Mouse (Mus musculus): ENCODE measurements around the gene Tff1. TPM values are rescaled to one million over a fixed set of nuclear protein-coding genes. Genes with fewer than 3 reads are reported as not detected.

Gene Tff1
- polyA plus RNA-seq, 1 experiment, result not detected

DNA sequence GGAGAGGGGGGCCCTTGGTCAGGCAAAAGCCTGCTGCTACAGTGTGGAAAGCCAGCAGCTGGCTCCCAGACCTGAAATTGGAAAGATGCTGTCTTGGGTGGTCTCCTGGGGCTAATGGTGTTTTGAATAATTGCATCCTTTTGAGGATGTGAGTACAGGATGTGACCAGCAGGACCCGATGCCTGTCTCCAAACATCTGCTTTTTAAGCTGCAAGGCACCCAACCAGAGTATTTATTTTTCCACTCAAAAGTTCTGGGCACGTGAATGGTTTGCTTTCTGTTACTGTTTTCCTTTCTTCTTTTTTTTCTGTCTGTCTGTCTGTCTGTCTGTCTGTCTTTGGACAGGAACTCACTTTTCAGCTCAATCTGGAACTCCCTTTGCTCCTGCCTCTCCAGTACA, 27.6 kb upstream of the Tff1 start:
- Histone ChIP-seq H3K4me1 (peaks cover 51% of the 10 kb centered on the region), H3K36me3 (replicated peaks; ENCODE audit: low read length) (no peaks in the 10 kb centered on the region), H3K27me3 (replicated peaks) (peaks cover 14% of the 10 kb centered on the region), H3K4me3 (replicated peaks) (no peak overlapping the region), H3K9me3 (no peaks in the 10 kb centered on the region)
- no peak for TF ChIP-seq FLI1 (IDR thresholded peaks at IDR 0.05; ENCODE audit: low read length)
- TF ChIP-seq GATA1 (IDR thresholded peaks at IDR 0.05; ENCODE audit: borderline replicate concordance, low read length), result no peak

DNA sequence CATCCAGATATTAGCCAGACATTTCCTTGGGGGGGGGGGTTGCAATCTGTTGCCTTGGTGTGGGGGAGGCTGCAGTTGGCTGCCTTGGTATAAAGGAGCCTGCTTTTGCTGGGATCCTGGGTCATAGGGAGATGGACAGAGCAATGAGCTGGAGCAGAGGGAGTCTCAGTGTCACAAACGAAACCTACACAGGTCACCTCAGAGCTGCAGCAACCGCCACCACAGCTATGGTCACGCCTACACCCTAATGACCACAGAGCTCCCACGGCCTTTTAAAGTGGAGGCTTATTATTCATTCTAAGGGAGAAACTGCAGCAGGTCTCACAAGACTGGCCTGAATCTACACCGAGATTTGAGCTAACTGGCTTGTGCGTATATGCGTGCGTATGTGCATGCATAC, 26.7 kb upstream of the Tff1 start:
- Histone ChIP-seq H3K4me1 (peaks cover 59% of the 10 kb centered on the region), H3K27me3 (replicated peaks) (peaks cover 14% of the 10 kb centered on the region), H3K9me3 (no peaks in the 10 kb centered on the region), H3K36me3 (replicated peaks; ENCODE audit: low read length) (peaks cover 1% of the 10 kb centered on the region), H3K4me3 (replicated peaks) (no peak overlapping the region)
- TF ChIP-seq FLI1 (IDR thresholded peaks at IDR 0.05; ENCODE audit: low read length) (no peak), GATA1 (IDR thresholded peaks at IDR 0.05; ENCODE audit: borderline replicate concordance, low read length) (no peak)

DNA sequence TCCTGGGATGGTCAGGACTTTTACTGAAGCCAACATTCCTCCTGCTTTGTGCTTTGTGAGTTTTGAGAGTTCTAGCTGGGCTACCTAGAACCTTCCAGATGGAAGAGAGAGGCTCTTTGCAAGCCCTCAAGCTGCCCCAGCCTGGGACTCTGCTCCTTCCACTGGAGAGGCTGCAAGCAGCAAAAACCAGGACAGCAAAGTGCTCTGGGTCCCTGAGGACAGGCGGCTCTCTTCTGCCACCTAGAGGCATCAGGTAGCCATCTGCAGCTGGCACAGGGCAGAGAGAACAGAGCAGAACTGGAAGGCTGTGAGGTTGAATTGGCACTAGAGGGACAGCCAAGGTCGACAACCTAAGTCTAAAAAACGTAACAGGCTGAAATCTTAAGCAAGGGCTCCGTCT, 22.3 kb upstream of the Tff1 start:
- TF ChIP-seq FLI1 (IDR thresholded peaks at IDR 0.05; ENCODE audit: low read length) (no peak), GATA1 (IDR thresholded peaks at IDR 0.05; ENCODE audit: borderline replicate concordance, low read length) (no peak)
- H3K9me3 ChIP-seq, result no peaks in the 10 kb centered on the region
- peaks cover 3% of the 10 kb centered on the region for H3K36me3 ChIP-seq (replicated peaks; ENCODE audit: low read length)
- peaks cover 43% of the 10 kb centered on the region for H3K4me1 ChIP-seq
- H3K27me3 ChIP-seq (replicated peaks), result peaks cover 17% of the 10 kb centered on the region
- no peak overlapping the region for H3K4me3 ChIP-seq (replicated peaks)

DNA sequence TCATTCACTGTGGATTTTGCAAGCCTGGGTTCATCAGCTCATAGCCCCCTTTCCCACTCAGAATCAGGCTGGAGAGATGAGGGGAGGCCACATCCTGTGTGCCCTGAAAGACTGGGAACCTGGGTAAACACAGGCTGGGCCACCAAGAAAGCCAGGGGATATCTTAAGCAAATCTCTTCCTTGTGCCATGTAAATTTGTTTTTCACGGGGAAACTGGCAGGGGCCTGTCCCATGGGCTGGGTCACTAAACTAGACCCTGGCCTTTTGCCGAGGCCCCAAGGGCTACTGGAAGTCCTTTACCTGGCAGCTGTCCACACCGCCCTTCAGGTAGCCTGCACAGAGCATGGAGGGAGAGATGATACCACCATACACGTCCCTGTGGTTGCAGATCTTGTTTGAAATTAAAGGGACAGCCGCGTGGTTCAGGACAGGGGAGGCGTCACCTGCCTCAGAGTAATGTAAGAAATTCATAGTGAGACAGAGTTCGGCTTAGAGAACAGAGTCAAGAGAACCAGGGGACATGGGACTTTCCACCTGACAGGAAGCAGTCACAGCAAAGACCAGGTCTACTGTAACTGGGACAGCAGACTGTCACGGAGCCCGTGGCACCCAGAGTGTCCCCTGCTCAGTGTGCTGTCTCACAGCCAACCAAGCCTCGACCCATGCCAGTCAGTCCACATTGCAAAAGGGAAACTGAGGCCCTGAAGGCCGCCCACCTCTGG, 19.4 kb upstream of the Tff1 start:
- Histone ChIP-seq H3K27me3 (replicated peaks) (peaks cover 27% of the 10 kb centered on the region), H3K36me3 (replicated peaks; ENCODE audit: low read length) (peaks cover 3% of the 10 kb centered on the region), H3K4me3 (replicated peaks) (no peak overlapping the region), H3K4me1 (peaks cover 26% of the 10 kb centered on the region), H3K9me3 (no peaks in the 10 kb centered on the region)
- TF ChIP-seq FLI1 (IDR thresholded peaks at IDR 0.05; ENCODE audit: low read length), result no peak
- TF ChIP-seq GATA1 (IDR thresholded peaks at IDR 0.05; ENCODE audit: borderline replicate concordance, low read length), result no peak

DNA sequence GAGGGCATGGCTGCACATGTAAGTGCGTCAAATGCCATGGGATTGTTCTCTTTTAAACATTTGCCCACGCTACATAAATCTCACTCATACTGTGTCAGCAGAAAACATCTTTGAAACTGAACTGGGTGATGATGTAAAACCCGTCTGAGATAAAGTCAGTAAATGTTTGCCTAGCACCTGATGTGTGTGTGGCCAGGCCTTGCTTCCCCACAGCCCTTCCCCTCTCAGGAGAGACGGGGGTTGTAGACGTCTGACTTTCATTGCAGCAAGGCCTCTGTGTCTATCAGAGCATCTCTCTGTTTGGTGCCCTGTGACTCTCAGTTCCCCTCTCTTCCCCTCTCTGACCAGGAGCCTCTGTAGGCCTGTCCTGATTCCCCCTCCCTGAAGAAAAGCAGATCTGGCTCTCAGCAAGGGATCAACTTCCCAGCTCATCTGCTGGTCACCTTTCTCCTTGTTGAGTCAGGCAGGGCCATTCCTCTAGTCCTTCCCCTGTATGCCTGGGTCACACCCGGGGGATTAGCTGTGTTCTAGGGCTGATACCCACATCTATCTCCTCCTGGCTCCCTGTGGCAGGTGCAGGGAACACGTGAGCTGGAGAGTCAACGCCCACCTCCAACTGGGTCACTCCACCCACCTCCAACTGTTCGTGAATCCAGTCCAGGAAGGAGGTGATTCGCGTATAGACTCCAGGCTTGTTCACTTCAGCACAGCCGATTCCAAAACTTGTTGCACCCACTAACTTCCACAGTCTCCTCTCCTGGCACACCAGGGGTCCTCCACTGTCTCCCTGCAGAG, 18.3 kb upstream of the Tff1 start:
- Histone ChIP-seq H3K36me3 (replicated peaks; ENCODE audit: low read length) (peaks cover 3% of the 10 kb centered on the region), H3K9me3 (no peaks in the 10 kb centered on the region), H3K27me3 (replicated peaks) (peaks cover 25% of the 10 kb centered on the region), H3K4me3 (replicated peaks) (no peak overlapping the region), H3K4me1 (peaks cover 25% of the 10 kb centered on the region)
- no peak for TF ChIP-seq FLI1 (IDR thresholded peaks at IDR 0.05; ENCODE audit: low read length)

DNA sequence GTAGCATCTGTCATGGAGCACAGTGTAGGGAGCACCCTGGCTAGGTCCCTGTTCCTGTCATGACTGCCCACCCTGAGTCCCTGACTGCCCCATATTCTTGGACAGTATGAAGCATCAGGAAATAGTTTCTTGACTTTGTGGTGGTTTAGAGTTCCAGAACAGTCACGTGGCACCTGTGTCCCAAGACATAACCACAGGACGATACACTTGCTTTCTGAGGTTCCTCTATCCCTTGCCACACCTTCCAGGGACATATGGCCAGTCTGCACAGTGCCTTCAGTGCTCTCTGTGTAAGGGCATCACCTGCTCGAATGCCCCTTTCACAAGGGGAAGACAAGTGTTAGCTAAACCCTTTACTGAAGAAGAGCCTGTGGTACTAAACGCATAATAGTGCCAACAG, 16.4 kb upstream of the Tff1 start:
- TF ChIP-seq FLI1 (IDR thresholded peaks at IDR 0.05; ENCODE audit: low read length) (no peak), GATA1 (IDR thresholded peaks at IDR 0.05; ENCODE audit: borderline replicate concordance, low read length) (no peak)
- Histone ChIP-seq H3K36me3 (replicated peaks; ENCODE audit: low read length) (no peaks in the 10 kb centered on the region), H3K4me1 (peaks cover 20% of the 10 kb centered on the region), H3K4me3 (replicated peaks) (no peak overlapping the region), H3K9me3 (no peaks in the 10 kb centered on the region), H3K27me3 (replicated peaks) (peaks cover 29% of the 10 kb centered on the region)

DNA sequence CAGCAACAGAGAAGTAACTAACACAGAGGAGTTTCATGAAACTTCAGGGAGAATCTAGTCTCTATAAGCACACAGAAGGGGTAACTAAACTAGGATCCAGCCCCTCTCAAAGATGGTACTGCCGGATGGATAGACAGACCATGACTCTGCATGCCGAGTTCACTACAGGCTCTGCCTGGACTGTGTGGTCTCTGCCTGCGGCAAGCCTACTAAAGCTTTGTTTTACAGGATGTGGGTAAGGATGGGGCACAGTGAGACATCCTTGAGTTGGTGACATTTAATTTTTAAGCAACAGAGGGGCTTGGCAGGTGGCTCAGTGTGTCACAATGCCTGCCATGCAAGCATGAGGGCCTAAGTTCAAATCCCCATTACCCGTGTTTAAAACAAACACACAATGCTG, 11.2 kb upstream of the Tff1 start:
- Histone ChIP-seq H3K9me3 (peaks cover 5% of the 10 kb centered on the region), H3K36me3 (replicated peaks; ENCODE audit: low read length) (no peaks in the 10 kb centered on the region), H3K4me3 (replicated peaks) (no peak overlapping the region), H3K27me3 (replicated peaks) (peaks cover 34% of the 10 kb centered on the region), H3K4me1 (peaks cover 17% of the 10 kb centered on the region)
- TF ChIP-seq FLI1 (IDR thresholded peaks at IDR 0.05; ENCODE audit: low read length), result no peak
- TF ChIP-seq GATA1 (IDR thresholded peaks at IDR 0.05; ENCODE audit: borderline replicate concordance, low read length), result no peak

DNA sequence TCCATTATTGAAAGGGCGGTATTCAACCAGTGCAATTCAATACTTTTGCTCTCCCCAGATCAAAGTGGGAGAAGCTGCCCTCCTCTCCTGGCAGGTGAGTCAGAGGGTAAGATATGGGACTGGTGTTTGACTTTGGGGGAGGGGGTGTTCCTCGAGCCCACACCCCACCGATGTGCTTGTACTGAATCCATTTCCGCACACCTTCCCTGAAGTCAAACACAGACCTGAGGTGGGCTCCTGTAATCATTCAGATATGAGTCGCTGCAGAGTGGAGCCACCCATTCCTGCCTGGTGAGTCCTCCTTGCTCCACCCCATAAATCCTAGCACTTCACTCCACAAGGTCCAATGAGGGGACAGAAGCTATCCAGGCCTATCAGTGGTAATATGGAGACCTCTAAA, 4.7 kb upstream of the Tff1 start:
- H3K36me3 ChIP-seq (replicated peaks; ENCODE audit: low read length), result no peaks in the 10 kb centered on the region
- H3K27me3 ChIP-seq (replicated peaks), result peaks cover 48% of the 10 kb centered on the region
- H3K4me3 ChIP-seq (replicated peaks), result no peak overlapping the region
- peaks cover 5% of the 10 kb centered on the region for H3K9me3 ChIP-seq
- H3K4me1 ChIP-seq, result 0 out of 2 replicates have a peak, but pooled peaks cover 4% of the 10 kb centered on the region
- TF ChIP-seq FLI1 (IDR thresholded peaks at IDR 0.05; ENCODE audit: low read length) (no peak), GATA1 (IDR thresholded peaks at IDR 0.05; ENCODE audit: borderline replicate concordance, low read length) (no peak)

DNA sequence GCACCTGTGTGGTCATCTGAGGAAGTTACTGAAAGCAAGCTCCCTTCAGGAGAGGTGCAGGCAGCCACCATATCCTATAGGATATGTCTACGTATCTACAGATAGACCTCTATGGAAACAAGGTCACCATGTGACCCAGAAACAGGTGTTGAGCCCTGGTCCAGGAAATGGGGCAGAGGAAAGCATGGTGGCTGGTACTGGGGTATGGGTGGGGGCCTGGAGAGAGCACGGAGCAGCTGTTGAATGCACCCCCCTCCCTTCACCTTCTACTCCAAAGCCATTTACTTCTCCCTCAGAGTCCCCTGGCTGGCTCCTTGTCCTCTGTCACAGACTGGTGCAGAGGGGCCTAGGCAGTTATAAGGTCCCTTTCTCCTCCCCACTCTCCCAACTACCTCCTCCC, 1.3 kb downstream of the Tff1 start:
- H3K9me3 ChIP-seq, result peaks cover 21% of the 10 kb centered on the region
- TF ChIP-seq FLI1 (IDR thresholded peaks at IDR 0.05; ENCODE audit: low read length), result no peak
- TF ChIP-seq GATA1 (IDR thresholded peaks at IDR 0.05; ENCODE audit: borderline replicate concordance, low read length), result no peak
- peaks cover 57% of the 10 kb centered on the region for H3K27me3 ChIP-seq (replicated peaks)
- H3K4me1 ChIP-seq, result peaks cover 9% of the 10 kb centered on the region
- H3K36me3 ChIP-seq (replicated peaks; ENCODE audit: low read length), result no peaks in the 10 kb centered on the region
- no peak overlapping the region for H3K4me3 ChIP-seq (replicated peaks)

DNA sequence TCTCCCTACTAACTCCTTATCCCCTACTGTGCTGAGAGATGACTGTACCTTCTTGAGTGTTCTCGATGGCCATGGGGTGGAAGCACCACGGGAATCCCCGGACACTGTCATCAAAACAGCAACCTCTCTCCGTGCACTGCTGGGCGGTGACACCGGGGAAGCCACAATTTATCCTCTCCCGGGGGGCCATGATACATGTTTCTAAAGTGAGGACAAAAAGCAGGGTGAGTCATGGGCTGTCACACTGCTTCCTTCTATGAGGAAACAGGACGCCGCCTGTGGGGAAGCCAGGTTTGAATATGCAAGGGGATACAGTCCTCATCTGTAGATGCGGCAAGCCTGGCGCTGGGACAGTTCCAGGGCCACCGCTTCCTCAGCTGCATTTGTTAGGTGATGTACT, 2.5 kb downstream of the Tff1 start:
- Histone ChIP-seq H3K4me1 (peaks cover 9% of the 10 kb centered on the region), H3K4me3 (replicated peaks) (no peak overlapping the region), H3K9me3 (peaks cover 33% of the 10 kb centered on the region), H3K36me3 (replicated peaks; ENCODE audit: low read length) (no peaks in the 10 kb centered on the region), H3K27me3 (replicated peaks) (peaks cover 55% of the 10 kb centered on the region)
- TF ChIP-seq GATA1 (IDR thresholded peaks at IDR 0.05; ENCODE audit: borderline replicate concordance, low read length), result no peak
- no peak for TF ChIP-seq FLI1 (IDR thresholded peaks at IDR 0.05; ENCODE audit: low read length)
